Mouse (Mus musculus): ENCODE data around the gene Fndc3b. TPM values are rescaled to one million over a fixed set of nuclear protein-coding genes. Genes with fewer than 3 reads are reported as not detected.

Gene Fndc3b
- polyA plus RNA-seq, 1 experiment from 2014 or later = 29.0 TPM

GRCm38 (mm10) chr3:27581931-27582840, 128.9 kb downstream of the Fndc3b start:
- H3K36me3 ChIP-seq (ENCODE audit: control insufficient read depth, insufficient read depth, low read length) = peaks cover 4% of the 10 kb centered on the region; the same call in 1 of the 2 replicates
- H3K27me3 ChIP-seq (ENCODE audit: control insufficient read depth, insufficient read depth, low read length) = no peaks in the 10 kb centered on the region
- ATAC-seq (ENCODE audit: insufficient number of reproducible peaks, insufficient read depth, low FRiP score, low read depth) = no peak
- no peak overlapping the region for H3K4me2 ChIP-seq (ENCODE audit: low read length)
- H3K27ac ChIP-seq (replicated peaks in 1 of 2; ENCODE audit: control insufficient read depth in 1 of 2, insufficient read depth in 1 of 2, low read depth in 2 of 2, low read length in 2 of 2) = no peak overlapping the region
- no peak overlapping the region for H3K4me3 ChIP-seq (ENCODE audit: control insufficient read depth in 1 of 2, insufficient read depth in 1 of 2, low read depth in 1 of 2, low read length in 2 of 2)
- no peak overlapping the region for H3K9ac ChIP-seq (ENCODE audit: low read length)
- WGBS = 66% methylated on average over 6 of the region's 6 CpGs
- peaks cover 14 to 55% of the 10 kb centered on the region in 2 experiments for H3K4me1 ChIP-seq (ENCODE audit: control insufficient read depth in 2 of 2, insufficient read depth in 2 of 2, low read length in 2 of 2)
- no peaks in the 10 kb centered on the region for H3K9me3 ChIP-seq (ENCODE audit: control insufficient read depth, low read length)

GRCm38 (mm10) chr3:27580956-27581355, 130.2 kb downstream of the Fndc3b start:
- Histone ChIP-seq H3K36me3 (ENCODE audit: control insufficient read depth, insufficient read depth, low read length) (no peaks in the 10 kb centered on the region), H3K4me3 (ENCODE audit: control insufficient read depth in 1 of 2, insufficient read depth in 1 of 2, low read depth in 1 of 2, low read length in 2 of 2) (no peak overlapping the region), H3K9me3 (ENCODE audit: control insufficient read depth, low read length) (no peaks in the 10 kb centered on the region), H3K9ac (ENCODE audit: low read length) (no peak overlapping the region), H3K27me3 (ENCODE audit: control insufficient read depth, insufficient read depth, low read length) (no peaks in the 10 kb centered on the region), H3K27ac (replicated peaks in 1 of 2; ENCODE audit: control insufficient read depth in 1 of 2, insufficient read depth in 1 of 2, low read depth in 2 of 2, low read length in 2 of 2) (no peak overlapping the region), H3K4me1 (ENCODE audit: control insufficient read depth in 2 of 2, insufficient read depth in 2 of 2, low read length in 2 of 2) (peaks cover 16 to 57% of the 10 kb centered on the region in 2 experiments), H3K4me2 (ENCODE audit: low read length) (no peak overlapping the region)
- 88% methylated on average over 8 of the region's 8 CpGs for WGBS
- no peak for ATAC-seq (ENCODE audit: insufficient number of reproducible peaks, insufficient read depth, low FRiP score, low read depth)

GRCm38 (mm10) chr3:27579894-27580613, 131.1 kb downstream of the Fndc3b start:
- Histone ChIP-seq H3K9ac (ENCODE audit: low read length) (no peak overlapping the region), H3K27ac (replicated peaks in 1 of 2; ENCODE audit: control insufficient read depth in 1 of 2, insufficient read depth in 1 of 2, low read depth in 2 of 2, low read length in 2 of 2) (no peak overlapping the region), H3K4me3 (ENCODE audit: control insufficient read depth in 1 of 2, insufficient read depth in 1 of 2, low read depth in 1 of 2, low read length in 2 of 2) (no peak overlapping the region), H3K4me1 (ENCODE audit: control insufficient read depth in 2 of 2, insufficient read depth in 2 of 2, low read length in 2 of 2) (peaks cover 16 to 49% of the 10 kb centered on the region in 2 experiments), H3K9me3 (ENCODE audit: control insufficient read depth, low read length) (no peaks in the 10 kb centered on the region), H3K36me3 (ENCODE audit: control insufficient read depth, insufficient read depth, low read length) (no peaks in the 10 kb centered on the region), H3K4me2 (ENCODE audit: low read length) (no peak overlapping the region), H3K27me3 (ENCODE audit: control insufficient read depth, insufficient read depth, low read length) (no peaks in the 10 kb centered on the region)
- 67% methylated on average over 7 of the region's 7 CpGs for WGBS
- ATAC-seq (ENCODE audit: insufficient number of reproducible peaks, insufficient read depth, low FRiP score, low read depth) = no peak

- Histone ChIP-seq H3K4me3 (ENCODE audit: control insufficient read depth in 1 of 2, insufficient read depth in 1 of 2, low read depth in 1 of 2, low read length in 2 of 2) (no peak overlapping the region), H3K9me3 (ENCODE audit: control insufficient read depth, low read length) (no peaks in the 10 kb centered on the region), H3K4me1 (ENCODE audit: control insufficient read depth in 2 of 2, insufficient read depth in 2 of 2, low read length in 2 of 2) (peaks cover 9 to 40% of the 10 kb centered on the region in 2 experiments), H3K9ac (ENCODE audit: low read length) (no peak overlapping the region), H3K27me3 (ENCODE audit: control insufficient read depth, insufficient read depth, low read length) (no peaks in the 10 kb centered on the region), H3K4me2 (ENCODE audit: low read length) (no peak overlapping the region), H3K27ac (replicated peaks in 1 of 2; ENCODE audit: control insufficient read depth in 1 of 2, insufficient read depth in 1 of 2, low read depth in 2 of 2, low read length in 2 of 2) (no peak overlapping the region), H3K36me3 (ENCODE audit: control insufficient read depth, insufficient read depth, low read length) (no peaks in the 10 kb centered on the region)
- WGBS = 88% methylated on average over 8 of the region's 8 CpGs
- no peak for ATAC-seq (ENCODE audit: insufficient number of reproducible peaks, insufficient read depth, low FRiP score, low read depth)
Measured at GRCm38 (mm10) chr3:27579229-27579628, 131.9 kb downstream of the Fndc3b start.

- Histone ChIP-seq H3K36me3 (ENCODE audit: control insufficient read depth, insufficient read depth, low read length) (no peaks in the 10 kb centered on the region), H3K9ac (ENCODE audit: low read length) (no peak overlapping the region), H3K27ac (replicated peaks in 1 of 2; ENCODE audit: control insufficient read depth in 1 of 2, insufficient read depth in 1 of 2, low read depth in 2 of 2, low read length in 2 of 2) (peak overlapping the region; percentile 36 to 64; a peak in 3 of 4 replicates), H3K4me2 (ENCODE audit: low read length) (peak overlapping the region; percentile 4), H3K9me3 (ENCODE audit: control insufficient read depth, low read length) (no peaks in the 10 kb centered on the region), H3K4me1 (ENCODE audit: control insufficient read depth in 2 of 2, insufficient read depth in 2 of 2, low read length in 2 of 2) (peaks cover 8 to 40% of the 10 kb centered on the region in 2 experiments; a peak in 3 of 4 replicates), H3K4me3 (ENCODE audit: control insufficient read depth in 1 of 2, insufficient read depth in 1 of 2, low read depth in 1 of 2, low read length in 2 of 2) (no peak overlapping the region), H3K27me3 (ENCODE audit: control insufficient read depth, insufficient read depth, low read length) (no peaks in the 10 kb centered on the region)
- WGBS = 36% methylated on average over 10 of the region's 10 CpGs
- peak; percentile 78; the same call in 1 of the 2 replicates for ATAC-seq (ENCODE audit: insufficient number of reproducible peaks, insufficient read depth, low FRiP score, low read depth)
Measured at GRCm38 (mm10) chr3:27577349-27578025, 133.6 kb downstream of the Fndc3b start.

GRCm38 (mm10) chr3:27574241-27574640, 136.9 kb downstream of the Fndc3b start:
- H3K4me2 ChIP-seq (ENCODE audit: low read length) = no peak overlapping the region
- no peak overlapping the region for H3K4me3 ChIP-seq (ENCODE audit: control insufficient read depth in 1 of 2, insufficient read depth in 1 of 2, low read depth in 1 of 2, low read length in 2 of 2)
- no peak overlapping the region for H3K9ac ChIP-seq (ENCODE audit: low read length)
- H3K36me3 ChIP-seq (ENCODE audit: control insufficient read depth, insufficient read depth, low read length) = no peaks in the 10 kb centered on the region
- H3K27me3 ChIP-seq (ENCODE audit: control insufficient read depth, insufficient read depth, low read length) = no peaks in the 10 kb centered on the region
- H3K4me1 ChIP-seq (ENCODE audit: control insufficient read depth in 2 of 2, insufficient read depth in 2 of 2, low read length in 2 of 2) = peaks cover 8 to 28% of the 10 kb centered on the region in 2 experiments; a peak in 3 of 4 replicates
- no peaks in the 10 kb centered on the region for H3K9me3 ChIP-seq (ENCODE audit: control insufficient read depth, low read length)
- 0 out of 4 replicates have a peak overlapping the region, but pooled peaks of 1 of the 2 experiments have one; percentile 19 for H3K27ac ChIP-seq (replicated peaks in 1 of 2; ENCODE audit: control insufficient read depth in 1 of 2, insufficient read depth in 1 of 2, low read depth in 2 of 2, low read length in 2 of 2)
- ATAC-seq (ENCODE audit: insufficient number of reproducible peaks, insufficient read depth, low FRiP score, low read depth) = no peak
- WGBS = 85% methylated on average over 9 of the region's 9 CpGs

- 80% methylated on average over 11 of the region's 11 CpGs for WGBS
- no peaks in the 10 kb centered on the region for H3K27me3 ChIP-seq (ENCODE audit: control insufficient read depth, insufficient read depth, low read length)
- no peaks in the 10 kb centered on the region for H3K9me3 ChIP-seq (ENCODE audit: control insufficient read depth, low read length)
- H3K4me3 ChIP-seq (ENCODE audit: control insufficient read depth in 1 of 2, insufficient read depth in 1 of 2, low read depth in 1 of 2, low read length in 2 of 2) = no peak overlapping the region
- no peaks in the 10 kb centered on the region for H3K36me3 ChIP-seq (ENCODE audit: control insufficient read depth, insufficient read depth, low read length)
- H3K9ac ChIP-seq (ENCODE audit: low read length) = no peak overlapping the region
- H3K4me1 ChIP-seq (ENCODE audit: control insufficient read depth in 2 of 2, insufficient read depth in 2 of 2, low read length in 2 of 2) = peaks cover 8 to 28% of the 10 kb centered on the region in 2 experiments; a peak in 3 of 4 replicates
- ATAC-seq (ENCODE audit: insufficient number of reproducible peaks, insufficient read depth, low FRiP score, low read depth) = no peak
- H3K4me2 ChIP-seq (ENCODE audit: low read length) = no peak overlapping the region
- 0 out of 4 replicates have a peak overlapping the region, but pooled peaks of 1 of the 2 experiments have one; percentile 19 for H3K27ac ChIP-seq (replicated peaks in 1 of 2; ENCODE audit: control insufficient read depth in 1 of 2, insufficient read depth in 1 of 2, low read depth in 2 of 2, low read length in 2 of 2)
Measured at GRCm38 (mm10) chr3:27573458-27573857, 137.6 kb downstream of the Fndc3b start.
